Mouse (Mus musculus): Measurements from ENCODE around the gene Poldip2.

- no peak for TF ChIP-seq CTCF (IDR thresholded peaks at IDR 0.05; ENCODE audit: low read depth, low read length)
- no peak for TF ChIP-seq POLR2A (IDR thresholded peaks at IDR 0.05; ENCODE audit: insufficient read depth, low read length)
- no peak for TF ChIP-seq EP300 (IDR thresholded peaks at IDR 0.05; ENCODE audit: insufficient read depth, low read depth, low read length)
These were observed 33.2 kb downstream of the Poldip2 start for GRCm38 (mm10) chr11:78545181-78545580.

All from ES-Bruce4 (cell line).